Mouse (Mus musculus): ENCODE results near the gene Fkbp14. TPM values are rescaled to one million over a fixed set of nuclear protein-coding genes. Genes with fewer than 3 reads are reported as not detected.

The Fkbp14 gene
- polyA plus RNA-seq, 1 experiment from 2014 or later = 19.4 TPM

DNA sequence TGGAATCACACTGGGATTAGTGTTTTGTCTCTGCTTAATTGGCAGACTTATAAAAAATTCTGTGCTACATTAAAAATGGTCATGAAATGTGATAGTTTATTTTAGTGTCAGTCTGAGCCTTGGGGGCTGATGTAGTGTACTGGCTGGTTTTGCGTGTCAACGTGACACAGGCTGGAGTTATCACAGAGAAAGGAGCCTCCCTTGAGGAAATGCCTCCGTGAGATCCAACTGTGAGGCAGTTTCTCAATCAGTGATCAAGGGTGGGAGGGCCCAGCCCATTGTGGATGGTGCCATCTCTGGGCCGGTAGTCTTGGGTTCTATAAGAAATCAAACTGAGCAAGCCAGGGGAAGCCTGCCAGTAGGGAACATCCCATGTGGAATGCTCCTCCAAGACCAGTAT, 9.1 kb upstream of the Fkbp14 start:
- Histone ChIP-seq H3K9ac (ENCODE audit: low read depth, low read length) (no peak overlapping the region), H3K9me3 (ENCODE audit: control insufficient read depth, low read length) (no peaks in the 10 kb centered on the region), H3K27ac (ENCODE audit: low read length) (no peak overlapping the region), H3K4me3 (ENCODE audit: low read length) (no peak overlapping the region), H3K36me3 (ENCODE audit: control insufficient read depth, insufficient read depth, low read length) (no peaks in the 10 kb centered on the region), H3K4me2 (ENCODE audit: low read depth, low read length) (no peak overlapping the region), H3K4me1 (ENCODE audit: control insufficient read depth, insufficient read depth, low read length) (0 out of 2 replicates have a peak, but pooled peaks cover 2% of the 10 kb centered on the region), H3K27me3 (replicated peaks; ENCODE audit: control insufficient read depth, insufficient read depth, low read length) (no peaks in the 10 kb centered on the region)
- no peak for ATAC-seq
- WGBS = 77% methylated on average over 4 of the region's 4 CpGs

DNA sequence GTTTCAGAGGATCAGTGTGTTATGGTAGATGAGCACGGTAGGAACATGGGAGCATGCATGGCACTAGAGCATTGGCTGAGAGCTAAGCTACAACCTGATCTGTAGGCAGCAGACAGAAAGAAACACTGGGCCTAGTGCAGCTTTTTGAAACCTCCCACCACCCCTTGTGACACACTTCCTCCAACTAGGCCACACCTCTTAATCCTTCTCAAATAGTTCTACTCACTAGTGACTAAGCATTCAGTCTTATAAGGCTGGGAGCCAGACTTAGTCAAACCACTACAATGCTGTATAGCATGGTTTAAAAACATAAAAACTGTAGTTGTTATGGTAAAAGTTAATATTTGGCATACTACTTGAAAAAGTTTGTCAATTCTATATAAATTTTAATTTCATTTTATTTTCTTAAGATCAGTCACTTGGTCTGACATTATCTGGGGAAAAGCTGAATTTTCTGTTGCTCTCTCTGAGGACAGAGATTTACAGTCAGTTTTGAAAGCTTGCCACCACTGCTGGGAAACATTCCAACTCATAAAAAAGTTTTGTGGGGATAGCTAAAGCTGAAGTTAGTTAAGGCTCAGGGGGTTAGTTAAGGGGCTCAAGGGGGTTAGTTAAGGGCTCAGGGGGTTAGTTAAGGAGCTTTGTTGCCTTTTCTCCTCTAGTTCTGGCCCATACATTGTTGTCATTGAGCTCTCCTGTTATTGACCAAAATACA, 7.0 kb upstream of the Fkbp14 start:
- no peak for ATAC-seq
- Histone ChIP-seq H3K4me2 (ENCODE audit: low read depth, low read length) (no peak overlapping the region), H3K27me3 (replicated peaks; ENCODE audit: control insufficient read depth, insufficient read depth, low read length) (no peaks in the 10 kb centered on the region), H3K9me3 (ENCODE audit: control insufficient read depth, low read length) (no peaks in the 10 kb centered on the region), H3K36me3 (ENCODE audit: control insufficient read depth, insufficient read depth, low read length) (no peaks in the 10 kb centered on the region), H3K4me1 (ENCODE audit: control insufficient read depth, insufficient read depth, low read length) (peaks cover 9% of the 10 kb centered on the region), H3K27ac (ENCODE audit: low read length) (no peak overlapping the region), H3K9ac (ENCODE audit: low read depth, low read length) (no peak overlapping the region), H3K4me3 (ENCODE audit: low read length) (no peak overlapping the region)
- WGBS = 97% methylated on average over 1 of the region's 1 CpGs

DNA sequence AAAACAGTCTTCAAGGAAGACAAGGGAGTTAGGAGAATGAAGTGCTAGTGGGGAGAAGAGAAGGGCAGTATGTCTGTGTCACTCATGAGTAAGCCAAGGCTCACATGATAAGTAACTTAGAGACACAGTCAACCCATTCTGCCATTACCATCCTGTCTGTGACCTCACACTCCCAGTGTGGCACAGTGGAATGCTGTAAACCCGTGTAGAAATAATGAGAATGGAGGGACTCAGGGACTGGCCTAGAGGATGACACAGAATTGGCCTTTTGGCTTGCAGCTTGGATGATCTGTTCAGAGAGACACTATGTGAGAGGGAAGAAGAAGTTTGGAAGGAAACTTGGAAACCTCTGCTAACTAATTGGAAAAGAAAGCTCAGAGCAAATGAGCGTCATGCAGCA, 5.8 kb upstream of the Fkbp14 start:
- 88% methylated on average over 2 of the region's 2 CpGs for WGBS

DNA sequence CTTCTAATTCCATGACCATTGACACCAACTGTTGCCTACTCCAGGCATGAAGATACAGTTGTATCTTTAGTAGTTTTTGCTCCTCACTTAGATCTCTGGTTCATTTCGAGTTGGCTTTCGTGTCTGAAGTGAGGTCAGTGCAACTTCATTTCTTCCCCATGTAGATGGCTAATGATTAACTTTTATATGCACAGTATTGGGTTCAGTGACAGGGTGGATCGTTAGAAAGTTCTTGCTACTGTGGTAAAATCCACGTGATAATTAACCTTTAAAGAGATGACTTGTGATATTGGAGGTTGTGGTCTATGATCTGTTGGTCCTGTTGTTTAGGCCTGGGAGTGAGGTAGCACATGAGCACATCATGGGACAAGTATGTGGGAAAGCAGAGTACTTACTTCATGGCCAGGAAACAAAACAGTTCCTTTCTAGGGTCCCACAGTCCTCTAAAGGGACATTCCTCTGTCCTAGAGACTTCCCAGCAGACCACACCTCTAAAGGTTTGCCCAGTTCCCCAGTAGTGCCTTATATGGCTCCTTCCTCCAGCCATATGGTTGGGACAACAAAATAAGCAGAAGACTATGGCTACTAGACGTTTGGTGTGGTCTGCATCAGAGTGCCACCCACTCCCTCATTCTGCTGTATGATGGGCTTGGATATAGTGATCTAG, 3.7 kb upstream of the Fkbp14 start:
- WGBS = 51% methylated on average over 5 of the region's 5 CpGs
- H3K27me3 ChIP-seq (replicated peaks; ENCODE audit: control insufficient read depth, insufficient read depth, low read length) = no peaks in the 10 kb centered on the region
- peak; percentile 90 for ATAC-seq
- no peak overlapping the region for H3K4me3 ChIP-seq (ENCODE audit: low read length)
- peak overlapping the region; percentile 72 for H3K27ac ChIP-seq (ENCODE audit: low read length)
- peaks cover 18% of the 10 kb centered on the region for H3K4me1 ChIP-seq (ENCODE audit: control insufficient read depth, insufficient read depth, low read length)
- 0 out of 2 replicates have a peak overlapping the region, but pooled peaks have one; percentile 18 for H3K4me2 ChIP-seq (ENCODE audit: low read depth, low read length)
- H3K9me3 ChIP-seq (ENCODE audit: control insufficient read depth, low read length) = no peaks in the 10 kb centered on the region
- no peak overlapping the region for H3K9ac ChIP-seq (ENCODE audit: low read depth, low read length)
- no peaks in the 10 kb centered on the region for H3K36me3 ChIP-seq (ENCODE audit: control insufficient read depth, insufficient read depth, low read length)

More for the DNA sequence above, 5.8 kb upstream of the Fkbp14 start:
- no peaks in the 10 kb centered on the region for H3K27me3 ChIP-seq (replicated peaks; ENCODE audit: control insufficient read depth, insufficient read depth, low read length)
- no peaks in the 10 kb centered on the region for H3K9me3 ChIP-seq (ENCODE audit: control insufficient read depth, low read length)
- H3K4me1 ChIP-seq (ENCODE audit: control insufficient read depth, insufficient read depth, low read length) = peaks cover 9% of the 10 kb centered on the region
- no peak overlapping the region for H3K4me2 ChIP-seq (ENCODE audit: low read depth, low read length)
- no peak overlapping the region for H3K27ac ChIP-seq (ENCODE audit: low read length)
- no peak for ATAC-seq
- no peaks in the 10 kb centered on the region for H3K36me3 ChIP-seq (ENCODE audit: control insufficient read depth, insufficient read depth, low read length)
- no peak overlapping the region for H3K4me3 ChIP-seq (ENCODE audit: low read length)
- no peak overlapping the region for H3K9ac ChIP-seq (ENCODE audit: low read depth, low read length)

DNA sequence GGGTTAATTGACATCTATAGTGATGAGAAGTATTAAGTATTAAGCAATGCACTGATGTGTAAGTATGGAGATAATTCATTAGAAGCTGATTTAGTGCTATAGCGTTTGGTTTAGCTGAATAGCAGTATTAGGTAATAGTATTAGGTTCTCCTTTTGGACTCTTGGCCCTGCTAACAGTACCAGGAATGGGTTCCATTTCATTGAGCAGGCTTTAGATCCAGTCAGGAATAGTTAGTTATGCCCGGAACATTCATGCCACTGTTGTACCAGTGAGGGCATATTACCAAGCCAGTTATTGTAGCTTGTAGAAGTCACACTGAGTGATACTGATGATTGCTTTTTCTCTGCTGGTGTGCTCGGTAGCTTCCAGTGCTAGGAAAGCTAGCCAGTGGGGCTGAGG, 603 bp upstream of the Fkbp14 start:
- WGBS = 84% methylated on average over 3 of the region's 3 CpGs
- H3K27me3 ChIP-seq (replicated peaks; ENCODE audit: control insufficient read depth, insufficient read depth, low read length) = no peaks in the 10 kb centered on the region
- no peak overlapping the region for H3K27ac ChIP-seq (ENCODE audit: low read length)

DNA sequence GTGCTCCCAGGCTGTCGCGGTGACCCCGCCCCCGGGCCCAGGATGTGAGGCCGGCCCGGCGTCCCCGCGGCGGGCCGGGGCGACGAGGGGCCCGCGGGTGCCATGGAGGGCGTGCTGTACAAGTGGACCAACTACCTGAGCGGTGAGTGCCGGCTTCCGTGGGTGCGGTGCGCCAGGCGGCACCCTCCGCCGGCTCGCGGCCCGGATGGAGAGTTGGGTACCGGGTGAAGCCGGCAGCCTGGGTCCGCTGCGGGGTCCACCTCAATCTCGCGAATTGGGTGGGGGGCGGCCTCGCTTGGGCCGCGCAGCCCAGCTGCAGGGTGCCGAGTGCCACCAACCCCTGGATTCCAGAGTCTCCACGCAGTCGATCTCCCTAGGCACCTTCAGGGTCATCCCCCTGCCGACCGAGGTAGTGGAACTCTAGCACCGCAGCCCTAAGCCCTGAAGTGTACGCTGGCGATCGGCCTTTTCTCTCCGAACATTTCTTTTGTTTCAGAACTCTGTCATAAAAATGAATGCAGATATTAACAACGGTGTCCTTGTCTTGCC, 1.7 kb downstream of the Fkbp14 start:
- H3K4me3 ChIP-seq (ENCODE audit: low read length) = peak overlapping the region; percentile 97
- peak overlapping the region; percentile 91 for H3K9ac ChIP-seq (ENCODE audit: low read depth, low read length)
- no peaks in the 10 kb centered on the region for H3K27me3 ChIP-seq (replicated peaks; ENCODE audit: control insufficient read depth, insufficient read depth, low read length)
- H3K9me3 ChIP-seq (ENCODE audit: control insufficient read depth, low read length) = no peaks in the 10 kb centered on the region
- peak overlapping the region; percentile 75 for H3K27ac ChIP-seq (ENCODE audit: low read length)
- peak overlapping the region; percentile 84 for H3K4me2 ChIP-seq (ENCODE audit: low read depth, low read length)
- under 1% methylated on average over 48 of the region's 48 CpGs for WGBS
- peak; percentile 37 for ATAC-seq
- no peaks in the 10 kb centered on the region for H3K36me3 ChIP-seq (ENCODE audit: control insufficient read depth, insufficient read depth, low read length)
- peaks cover 30% of the 10 kb centered on the region for H3K4me1 ChIP-seq (ENCODE audit: control insufficient read depth, insufficient read depth, low read length)

More for the DNA sequence above, 603 bp upstream of the Fkbp14 start:
- H3K9me3 ChIP-seq (ENCODE audit: control insufficient read depth, low read length) = no peaks in the 10 kb centered on the region
- no peaks in the 10 kb centered on the region for H3K36me3 ChIP-seq (ENCODE audit: control insufficient read depth, insufficient read depth, low read length)
- no peak overlapping the region for H3K4me3 ChIP-seq (ENCODE audit: low read length)
- H3K9ac ChIP-seq (ENCODE audit: low read depth, low read length) = no peak overlapping the region
- H3K4me1 ChIP-seq (ENCODE audit: control insufficient read depth, insufficient read depth, low read length) = peaks cover 27% of the 10 kb centered on the region
- no peak for ATAC-seq
- H3K4me2 ChIP-seq (ENCODE audit: low read depth, low read length) = no peak overlapping the region

DNA sequence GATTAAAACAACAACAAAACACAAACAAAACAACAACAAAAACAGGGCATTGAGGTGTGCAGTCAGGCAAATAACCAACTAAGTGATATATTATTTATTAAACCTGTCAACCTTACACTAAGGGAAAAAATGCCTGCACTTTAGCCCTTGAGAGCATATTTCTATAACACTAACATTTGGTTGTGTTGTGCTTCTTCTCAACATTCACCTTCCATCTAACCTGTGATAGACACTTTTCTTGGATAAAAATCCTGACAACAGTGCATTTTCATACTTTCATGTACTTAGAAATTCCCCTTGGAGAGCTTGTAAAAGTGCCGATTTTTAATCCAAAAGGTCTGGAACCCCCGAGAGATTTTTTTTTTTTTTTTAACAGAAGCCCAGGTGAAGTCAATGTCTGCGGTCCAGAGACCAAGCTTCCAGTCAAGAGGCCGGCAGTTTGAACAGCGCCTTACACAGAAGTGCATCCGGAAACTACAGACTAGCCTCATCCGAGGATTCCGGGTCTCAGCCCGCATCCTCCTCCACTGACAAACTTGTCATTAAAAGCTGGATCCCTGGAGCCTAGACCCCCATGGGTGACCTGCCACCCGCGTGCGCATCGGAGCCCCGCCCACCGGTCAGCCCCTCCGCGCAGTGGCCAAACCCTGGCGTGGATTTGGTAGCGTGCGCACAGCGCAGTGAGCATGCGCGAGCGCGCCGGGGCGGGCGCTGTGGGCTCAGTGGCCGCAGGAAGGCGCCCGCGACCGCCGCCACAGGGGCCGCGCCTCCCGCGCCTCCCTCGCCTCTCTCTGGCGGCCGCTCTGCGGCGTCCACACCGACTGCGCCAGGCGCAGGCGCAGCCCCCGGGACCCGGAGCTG, 2.4 kb downstream of the Fkbp14 start, which contains the start of gene Plekha8:
Plekha8 (plus strand) TSS at position 643 of the 861 bp plus-strand sequence.
- under 1% methylated on average over 47 of the region's 49 CpGs for WGBS

DNA sequence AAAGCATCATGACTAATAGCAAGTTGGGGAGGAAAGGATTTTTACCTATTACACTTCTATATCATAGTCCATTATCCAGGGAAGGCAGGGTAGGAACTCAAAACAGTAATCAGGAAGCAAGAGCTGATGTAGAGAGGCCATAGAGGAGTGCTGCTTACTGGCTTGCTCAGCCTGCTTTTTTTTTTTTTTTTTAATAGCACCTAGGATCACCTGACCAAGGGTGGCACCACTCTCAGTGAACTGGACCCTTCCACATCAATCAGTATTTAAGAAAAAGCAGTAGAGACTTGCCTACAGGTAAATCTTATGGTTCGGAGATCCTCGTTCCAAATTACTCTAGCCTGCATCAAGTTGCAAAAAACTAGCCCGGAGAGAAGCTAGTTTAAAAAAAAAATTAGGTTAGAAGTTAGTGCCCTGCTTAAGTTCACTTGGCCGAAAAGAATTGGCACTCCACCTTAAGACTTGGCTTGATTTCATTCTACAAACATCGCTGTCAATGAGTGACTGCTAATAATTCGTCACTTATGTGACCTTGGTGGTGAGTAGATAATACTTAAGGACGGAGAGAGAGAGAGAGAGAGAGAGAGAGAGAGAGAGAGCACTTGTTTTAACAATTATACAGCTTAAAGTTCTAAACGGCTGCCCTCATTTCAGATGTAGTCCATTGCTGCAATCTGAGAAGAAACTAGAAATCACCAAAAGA, 3.2 kb downstream of the Fkbp14 start:
- peak overlapping the region; percentile 84 for H3K4me2 ChIP-seq (ENCODE audit: low read depth, low read length)
- peak overlapping the region; percentile 71 for H3K4me3 ChIP-seq (ENCODE audit: low read length)
- no peaks in the 10 kb centered on the region for H3K9me3 ChIP-seq (ENCODE audit: control insufficient read depth, low read length)
- H3K4me1 ChIP-seq (ENCODE audit: control insufficient read depth, insufficient read depth, low read length) = peaks cover 27% of the 10 kb centered on the region
- ATAC-seq = peak; percentile 1; the same call in 1 of the 2 replicates
- no peaks in the 10 kb centered on the region for H3K27me3 ChIP-seq (replicated peaks; ENCODE audit: control insufficient read depth, insufficient read depth, low read length)
- WGBS = 48% methylated on average over 8 of the region's 8 CpGs
- H3K27ac ChIP-seq (ENCODE audit: low read length) = no peak overlapping the region
- no peaks in the 10 kb centered on the region for H3K36me3 ChIP-seq (ENCODE audit: control insufficient read depth, insufficient read depth, low read length)
- no peak overlapping the region for H3K9ac ChIP-seq (ENCODE audit: low read depth, low read length)

More for the DNA sequence above, 2.4 kb downstream of the Fkbp14 start, which contains the start of gene Plekha8:
- peak; percentile 92 for ATAC-seq
- no peaks in the 10 kb centered on the region for H3K9me3 ChIP-seq (ENCODE audit: control insufficient read depth, low read length)
- H3K36me3 ChIP-seq (ENCODE audit: control insufficient read depth, insufficient read depth, low read length) = no peaks in the 10 kb centered on the region
- H3K4me2 ChIP-seq (ENCODE audit: low read depth, low read length) = peak within 1 kb of the TSS; percentile 84
- H3K27me3 ChIP-seq (replicated peaks; ENCODE audit: control insufficient read depth, insufficient read depth, low read length) = no peaks in the 10 kb centered on the region
- peaks cover 27% of the 10 kb centered on the region for H3K4me1 ChIP-seq (ENCODE audit: control insufficient read depth, insufficient read depth, low read length)
- H3K4me3 ChIP-seq (ENCODE audit: low read length) = peak within 1 kb of the TSS; percentile 97
- H3K27ac ChIP-seq (ENCODE audit: low read length) = peak within 1 kb of the TSS; percentile 75
- H3K9ac ChIP-seq (ENCODE audit: low read depth, low read length) = peak within 1 kb of the TSS; percentile 91
